Mouse (Mus musculus): ENCODE results near the gene Olfr94. TPM values are rescaled to one million over a fixed set of nuclear protein-coding genes. Genes with fewer than 3 reads are reported as not detected.
"Not testable (repeated sequence)": the region's sequence is repeated elsewhere in the genome, so short reads cannot be mapped to it uniquely, and the experiment has no call there.

Olfr94 gene
- total RNA-seq (2021), result not detected
- long read RNA-seq, experiment 1, result 0 reads
- long read RNA-seq, experiment 2, result 0 reads

DNA sequence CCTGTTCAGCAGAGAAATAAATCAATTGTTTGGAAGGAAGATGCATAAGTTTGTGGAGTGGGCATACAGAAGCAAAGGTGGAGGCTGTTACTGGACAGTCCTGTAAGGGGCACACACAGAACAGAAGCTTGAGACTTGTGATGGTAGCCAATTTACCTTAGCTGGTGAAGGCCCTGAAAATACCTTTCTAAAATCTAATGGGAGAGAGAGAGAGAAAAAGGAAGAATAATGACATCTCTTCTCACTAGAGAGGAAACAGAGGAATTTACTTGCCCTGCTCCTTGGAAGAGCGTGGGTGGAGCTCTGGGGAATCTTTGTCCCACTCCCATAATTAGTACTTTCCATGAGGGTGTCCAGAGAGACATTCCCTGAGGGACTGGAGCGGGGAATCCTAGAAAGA, at the start of gene Olfr94:
Olfr94 (minus strand) TSS at position 101 of the 400 bp plus-strand sequence.
- no peak for DNase-seq

DNA sequence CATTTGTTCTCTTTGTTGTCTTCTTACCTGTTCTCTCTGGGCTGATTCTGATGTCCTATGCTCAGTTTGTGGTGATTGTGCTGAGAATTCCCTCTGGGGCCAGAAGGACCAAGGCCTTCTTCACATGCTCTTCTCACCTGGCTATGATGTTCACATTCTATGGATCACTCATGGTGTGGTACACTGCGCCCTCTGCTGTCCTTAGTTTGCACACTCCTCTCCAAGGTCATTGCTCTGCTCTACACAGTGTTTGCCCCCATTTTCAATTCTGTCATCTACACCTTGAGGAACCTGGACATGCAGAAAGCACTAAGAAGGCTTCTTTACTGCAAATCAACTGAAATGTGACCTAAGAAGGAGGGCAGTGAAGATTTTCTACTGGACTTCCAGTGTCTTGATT, 49.8 kb upstream of the Olfr94 start:
- no peak for DNase-seq

DNA sequence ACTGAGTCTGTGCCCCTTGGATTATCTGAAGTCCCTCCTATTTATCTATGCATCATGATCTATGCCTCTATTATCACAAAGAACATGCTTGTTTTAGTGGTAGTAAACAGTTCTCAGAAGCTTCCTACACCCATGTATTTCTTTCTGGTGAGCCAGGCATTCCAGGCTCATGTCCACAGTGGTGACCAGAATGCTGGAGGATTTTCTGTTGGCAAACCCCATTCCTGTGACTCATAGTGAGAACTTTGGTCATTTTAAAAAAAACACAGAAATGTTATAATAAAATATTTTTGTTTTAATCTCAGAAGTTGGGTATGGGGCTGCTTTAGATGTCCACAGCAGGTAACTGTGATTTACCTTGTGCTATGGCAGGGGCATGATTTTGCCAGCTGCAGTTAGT, 48.7 kb upstream of the Olfr94 start:
- DNase-seq, result no peak

DNA sequence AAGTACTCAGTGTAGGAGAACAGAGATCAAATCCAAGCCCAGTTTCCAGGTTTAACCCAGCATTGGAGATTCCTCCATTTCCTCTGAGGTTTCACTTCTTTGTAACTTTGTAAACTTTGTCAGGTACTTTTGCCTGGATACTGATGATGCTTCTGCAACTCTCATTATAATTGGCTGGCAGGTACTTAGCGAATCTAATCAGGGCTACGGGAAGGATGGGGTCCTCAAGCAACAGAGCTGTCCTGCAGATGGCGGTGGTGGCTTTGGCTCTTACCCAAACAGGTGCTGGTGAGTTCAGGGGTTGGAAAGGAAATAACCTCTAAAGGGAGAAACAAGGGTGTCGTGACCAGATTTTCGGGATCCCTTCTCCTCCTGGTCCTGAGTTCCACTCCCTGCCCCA, 45.9 kb upstream of the Olfr94 start:
- DNase-seq, result no peak

DNA sequence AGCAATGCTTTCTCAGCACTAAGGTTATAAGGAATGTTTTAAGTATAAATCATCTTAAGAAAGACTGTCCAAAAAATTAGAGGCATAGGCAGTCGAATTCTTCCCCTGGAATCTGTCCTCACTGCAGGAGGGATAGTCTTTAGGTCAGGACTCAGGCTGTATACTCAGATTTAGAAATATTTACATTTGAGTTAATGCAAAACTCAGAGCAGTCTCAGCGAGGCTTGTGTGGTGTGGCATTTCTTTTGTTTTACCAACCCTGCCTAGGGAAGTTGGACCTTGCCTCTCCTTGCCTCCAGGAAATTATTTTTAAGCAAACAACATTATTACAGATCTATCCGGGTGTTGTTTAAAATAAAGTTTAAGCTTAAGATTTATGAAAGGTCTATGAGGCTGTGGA, 41.4 kb upstream of the Olfr94 start:
- no peak for DNase-seq

DNA sequence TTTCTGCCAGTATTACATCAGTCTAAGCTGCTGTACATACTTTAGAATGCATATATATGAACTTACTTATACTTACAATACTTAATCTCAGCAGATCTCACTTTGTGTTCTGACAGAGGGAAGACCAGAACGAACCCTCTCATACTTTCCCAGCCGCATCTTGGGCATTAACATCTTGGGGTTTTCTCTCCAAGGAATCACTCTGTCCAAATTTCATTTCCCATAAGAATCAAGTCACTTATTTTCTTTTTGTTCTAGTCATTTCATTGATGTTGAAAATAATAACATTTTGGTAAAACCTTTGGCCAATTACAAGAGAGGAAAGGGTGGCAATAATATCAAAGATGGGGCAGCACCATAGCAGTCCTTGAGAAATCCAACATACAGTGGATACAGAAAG, 36.4 kb upstream of the Olfr94 start, which contains the start of gene Olfr97:
Olfr97 (minus strand) TSS at position 101 of the 400 bp plus-strand sequence.
- DNase-seq, result not testable (repeated sequence)

DNA sequence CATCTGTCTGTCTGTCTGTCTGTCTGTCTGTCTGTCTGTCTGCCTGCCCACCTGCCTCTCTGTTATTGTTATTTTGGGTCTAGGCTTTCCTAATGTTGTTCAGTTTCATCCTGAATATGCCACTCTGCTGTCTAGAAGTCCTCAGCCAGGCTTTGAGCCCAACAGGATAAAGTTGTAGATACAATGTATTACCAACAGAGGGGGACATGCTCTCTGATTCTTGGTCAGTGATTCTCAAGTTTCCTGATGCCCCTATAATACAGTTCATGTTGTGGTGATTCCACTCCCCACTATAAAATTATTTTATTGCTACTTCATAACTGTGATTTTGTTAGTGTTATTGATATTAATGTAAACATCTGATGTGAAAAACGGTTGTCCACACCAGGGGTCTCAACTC, 21.1 kb upstream of the Olfr94 start:
- DNase-seq, result no peak

DNA sequence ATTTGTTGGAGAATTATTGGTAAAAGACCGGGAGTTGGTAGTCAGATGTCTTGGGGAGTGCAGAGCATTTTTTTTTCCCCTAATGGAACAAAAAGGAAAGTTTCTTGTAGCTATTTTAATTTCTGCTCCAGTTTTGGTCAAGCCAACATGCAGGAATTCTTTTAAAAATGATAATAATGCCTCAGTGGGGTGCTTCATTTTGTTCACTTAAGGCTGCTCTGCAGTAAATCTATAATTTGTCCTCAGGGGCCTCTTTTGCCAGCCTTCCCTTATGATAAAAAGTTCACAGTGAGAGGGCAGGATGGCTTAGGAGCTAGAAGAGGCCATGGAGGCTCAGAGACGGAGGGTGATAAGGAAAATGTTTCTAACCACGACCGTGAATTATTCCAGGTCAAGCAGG, 19.1 kb upstream of the Olfr94 start, which contains the start of gene Olfr96:
Olfr96 (plus strand) TSS at position 301 of the 400 bp plus-strand sequence.
- DNase-seq, result no peak

DNA sequence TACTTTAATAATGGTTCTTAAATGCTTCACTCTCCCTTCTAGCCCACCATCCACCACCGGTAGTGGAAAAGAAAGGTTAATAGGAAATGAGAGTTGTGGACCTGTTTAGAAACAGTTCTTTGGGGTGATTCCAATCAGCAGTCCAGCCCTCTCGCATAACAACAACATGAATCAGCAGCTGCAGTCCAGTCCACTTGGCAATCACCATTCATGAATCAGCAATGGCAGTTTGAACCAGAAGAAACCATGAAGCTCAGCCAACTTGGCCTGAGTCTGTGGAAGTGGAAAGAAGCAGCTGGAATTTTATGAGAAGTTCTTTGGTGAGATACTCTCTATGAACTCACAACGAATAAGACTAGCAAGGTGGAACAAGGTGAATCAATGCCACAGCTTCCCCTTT, 17.7 kb upstream of the Olfr94 start:
- DNase-seq, result peak; percentile 47

DNA sequence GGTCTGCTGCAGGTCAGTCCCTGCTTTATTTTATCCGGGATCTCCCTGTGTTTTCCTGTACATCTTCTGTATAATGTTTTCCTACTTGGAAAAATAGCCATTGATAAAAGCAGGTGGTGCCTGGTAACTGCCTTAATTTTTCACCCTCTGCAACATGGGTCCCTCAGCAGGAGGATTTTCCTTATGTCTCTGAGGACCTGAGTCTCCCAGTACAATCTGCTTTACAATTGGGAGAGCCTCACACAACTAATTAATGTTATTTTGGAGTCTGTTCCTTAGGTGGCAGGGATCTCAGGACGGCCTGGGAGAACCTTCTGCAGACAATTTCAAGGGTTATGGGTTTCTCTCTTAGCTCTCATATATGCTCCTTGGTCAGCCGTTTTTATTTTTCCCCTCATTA, 12.2 kb upstream of the Olfr94 start, which contains the start of gene Olfr95:
Olfr95 (minus strand) TSS at position 101 of the 400 bp plus-strand sequence.
- no peak for DNase-seq

DNA sequence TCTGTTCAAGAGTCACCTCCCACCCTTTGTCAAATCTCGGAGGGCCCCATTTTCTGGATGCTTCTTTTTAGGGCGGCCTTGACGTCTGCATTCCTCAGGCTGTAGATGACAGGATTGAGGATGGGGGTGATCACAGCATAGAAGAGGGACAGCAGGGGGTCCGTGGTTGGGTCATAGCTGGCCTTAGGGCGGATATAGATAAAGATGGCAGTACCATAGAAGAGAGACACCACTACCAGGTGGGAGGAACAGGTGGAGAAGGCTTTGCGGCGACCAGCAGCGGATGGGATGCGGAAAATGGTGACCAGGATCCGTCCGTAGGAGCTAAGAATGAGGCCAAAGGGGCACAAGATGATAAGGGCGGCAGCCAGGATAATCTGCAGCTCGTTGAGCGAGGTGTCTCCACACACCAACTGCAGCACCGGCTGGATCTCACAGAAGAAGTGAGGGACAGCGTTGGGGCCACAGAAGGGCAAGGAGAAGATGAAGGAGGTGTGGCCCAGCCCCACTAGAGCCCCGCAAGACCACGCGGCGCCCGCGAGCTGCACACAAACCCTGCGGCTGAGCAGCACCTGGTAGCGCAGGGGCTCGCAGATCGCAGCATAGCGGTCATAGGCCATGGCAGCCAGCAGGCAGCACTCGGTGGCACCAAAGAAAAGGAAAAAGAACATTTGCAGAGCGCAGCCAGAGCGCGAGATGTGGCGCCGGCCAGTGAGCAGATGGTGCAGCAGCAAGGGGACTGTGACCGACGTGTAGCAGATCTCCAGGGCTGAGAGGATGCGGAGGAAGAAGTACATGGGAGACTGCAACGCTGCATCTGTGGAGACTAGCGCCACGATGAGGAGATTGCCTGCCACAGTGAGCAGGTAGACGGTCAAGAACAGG, 10.3 kb upstream of the Olfr94 start:
- DNase-seq, result no peak

DNA sequence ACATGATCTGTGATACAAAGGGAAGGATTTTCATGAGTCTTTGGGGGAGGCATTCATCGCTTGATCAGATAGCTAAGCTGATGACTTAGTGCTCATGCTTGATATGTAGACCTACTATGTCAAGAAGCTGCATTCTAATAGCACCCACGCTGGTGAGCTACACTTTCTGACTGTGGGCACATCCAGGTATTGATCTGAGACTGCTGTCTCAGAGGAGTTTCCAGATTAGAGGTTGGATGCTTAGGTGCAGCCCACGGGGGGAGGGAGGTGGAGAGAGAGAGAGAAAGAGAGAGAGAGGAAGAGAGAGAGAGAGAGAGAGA, 3.1 kb upstream of the Olfr94 start:
- DNase-seq, result no peak

DNA sequence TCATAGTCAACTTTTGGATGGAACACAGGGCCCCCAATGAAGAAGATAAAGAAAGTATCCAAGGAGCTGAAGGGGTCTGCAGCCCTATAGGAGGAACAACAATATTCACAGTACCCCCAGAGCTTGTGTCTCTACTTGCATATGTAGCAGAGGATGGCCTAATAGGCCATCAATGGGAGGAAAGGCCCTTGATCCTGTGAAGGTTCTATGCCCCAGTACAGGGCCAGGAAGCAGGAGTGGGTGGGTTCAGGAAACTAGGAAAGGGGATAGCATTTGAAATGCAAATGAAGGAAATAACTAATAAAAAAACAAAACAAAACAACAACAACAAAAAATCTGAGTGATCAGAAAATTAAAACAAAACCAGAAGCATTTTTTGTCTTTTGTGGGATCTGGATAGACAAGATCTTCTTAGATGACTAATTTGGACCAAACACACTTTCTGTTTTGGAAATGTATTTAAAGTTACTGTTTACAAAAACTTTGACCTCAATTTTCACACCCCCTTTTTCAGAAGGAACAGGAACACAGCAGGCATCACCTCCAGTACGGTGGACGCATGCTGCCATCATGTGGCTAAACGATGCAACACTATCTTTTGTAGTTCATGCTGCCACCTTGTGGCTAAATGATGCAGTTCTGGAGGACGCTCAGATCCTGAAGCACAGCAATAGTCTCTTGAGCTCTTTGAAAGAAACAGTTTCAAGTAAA, 2.6 kb upstream of the Olfr94 start:
- peak; percentile 31 for DNase-seq

DNA sequence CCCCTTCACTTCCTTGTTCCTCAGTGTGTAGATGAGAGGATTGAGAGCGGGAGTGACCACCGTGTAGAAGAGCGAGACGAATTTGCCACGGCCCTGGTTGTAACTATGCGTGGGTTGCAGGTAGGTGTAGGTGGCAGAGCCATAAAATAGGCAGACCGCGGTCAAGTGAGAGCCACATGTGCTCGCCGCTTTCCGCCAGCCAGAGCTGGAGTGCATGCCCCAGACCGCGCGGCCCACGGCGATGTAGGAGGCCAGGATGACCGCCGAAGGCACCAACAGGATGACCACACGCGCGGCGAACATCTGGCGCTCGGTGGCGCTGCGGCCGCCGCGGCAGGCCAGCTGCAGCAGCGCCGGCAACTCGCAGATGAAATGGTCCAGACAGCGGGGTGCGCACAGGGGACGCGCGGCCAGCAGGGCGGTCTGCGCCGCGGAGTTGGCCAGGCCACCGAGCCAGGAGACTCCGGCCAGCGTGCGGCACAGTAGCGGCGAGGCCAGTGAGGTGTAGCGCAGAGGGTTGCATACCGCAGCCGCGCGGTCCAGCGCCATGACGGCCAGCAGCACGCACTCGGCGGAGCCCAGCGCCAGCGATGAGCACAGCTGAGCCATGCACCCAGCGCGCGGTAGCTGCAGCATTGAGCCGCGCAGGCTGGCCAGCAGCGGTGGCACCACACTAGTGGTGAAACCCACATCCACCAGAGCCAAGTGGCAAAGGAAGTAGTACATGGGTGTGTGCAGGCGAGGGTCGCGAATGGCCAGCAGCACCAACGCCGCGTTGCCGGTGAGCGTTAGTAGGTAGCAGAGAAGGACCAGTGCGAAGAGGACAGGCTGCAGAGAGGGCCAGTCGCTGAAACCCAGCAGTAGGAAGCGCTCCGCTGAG, 3.7 kb downstream of the Olfr94 start:
- no peak for DNase-seq

DNA sequence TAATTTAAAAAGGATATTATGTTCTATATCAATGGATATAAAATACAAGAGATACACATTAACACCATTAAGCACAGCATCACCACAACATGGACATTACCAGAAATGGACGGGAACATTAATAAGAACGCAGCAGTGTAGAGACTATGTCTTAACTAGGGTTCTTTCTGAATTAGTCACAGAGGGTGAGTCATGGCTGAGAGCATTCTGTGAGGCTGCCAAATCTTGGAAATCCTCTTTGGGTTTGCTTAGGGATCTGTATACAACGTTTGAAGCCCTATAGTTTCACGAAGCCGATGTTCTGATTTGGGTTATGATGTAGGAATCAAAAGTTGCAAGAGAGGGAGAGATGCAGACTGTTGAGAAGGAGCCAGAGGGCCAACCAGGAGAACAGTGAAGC, 6.0 kb downstream of the Olfr94 start:
- no peak for DNase-seq

DNA sequence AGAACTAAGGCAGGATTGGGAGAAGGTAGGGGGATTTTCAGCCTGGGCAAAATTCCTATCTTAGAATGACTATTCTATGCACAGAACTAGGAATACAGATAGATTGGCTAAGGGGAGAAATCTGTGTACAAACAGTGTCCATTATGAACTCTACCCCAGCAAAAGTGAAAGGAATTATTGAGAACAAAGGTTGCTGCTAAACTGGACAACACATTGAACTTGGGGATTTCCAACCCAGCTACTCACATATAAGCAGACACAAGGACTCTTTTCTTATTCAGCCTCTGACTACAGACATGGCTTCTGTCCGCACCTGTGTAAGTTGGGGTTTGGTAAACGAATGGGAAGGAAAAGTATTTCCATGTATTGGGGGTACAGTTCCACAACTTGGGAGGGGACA, 7.1 kb downstream of the Olfr94 start, which contains the start of gene Ubd:
Ubd (plus strand) TSS at position 237 of the 400 bp plus-strand sequence.
- DNase-seq, result no peak

DNA sequence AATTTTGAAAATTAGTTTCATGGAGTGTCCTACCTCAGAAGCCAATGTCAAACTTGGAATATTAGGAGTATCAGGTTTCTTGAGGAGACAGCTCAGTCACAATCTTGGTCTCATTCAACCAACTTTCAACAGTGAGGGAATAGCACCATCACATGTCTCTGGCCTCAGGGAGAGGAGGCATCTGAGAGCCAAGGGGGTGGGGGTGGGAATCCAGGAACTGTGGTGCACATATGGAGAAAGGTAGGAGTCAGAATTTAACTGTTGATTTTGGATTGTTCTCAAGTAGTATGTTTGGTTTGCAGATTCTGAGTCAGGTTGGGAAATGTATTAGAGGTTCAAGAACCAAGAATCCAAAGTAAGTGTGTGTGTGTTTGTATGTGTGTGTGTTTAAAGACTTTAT, 7.8 kb downstream of the Olfr94 start:
- DNase-seq, result no peak

DNA sequence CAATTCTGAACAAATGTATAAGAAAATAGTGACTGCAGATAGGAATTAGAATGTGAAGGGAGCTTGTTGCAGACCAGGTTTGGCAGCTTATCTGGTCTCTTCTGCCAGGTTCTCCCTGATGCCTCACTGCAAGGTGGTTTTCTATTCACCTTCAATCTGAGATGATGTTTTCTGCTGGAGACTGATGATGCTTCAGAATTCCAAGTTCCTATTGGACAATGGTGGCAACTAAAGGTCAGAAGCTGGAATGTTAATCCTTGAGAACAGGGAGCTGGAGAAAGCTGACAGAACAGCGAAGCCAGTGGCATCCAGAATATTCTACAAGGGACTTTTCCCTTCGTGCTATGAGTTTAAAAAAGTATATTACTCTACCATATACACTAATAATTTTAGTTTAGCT, 10.1 kb downstream of the Olfr94 start:
- DNase-seq, result no peak

DNA sequence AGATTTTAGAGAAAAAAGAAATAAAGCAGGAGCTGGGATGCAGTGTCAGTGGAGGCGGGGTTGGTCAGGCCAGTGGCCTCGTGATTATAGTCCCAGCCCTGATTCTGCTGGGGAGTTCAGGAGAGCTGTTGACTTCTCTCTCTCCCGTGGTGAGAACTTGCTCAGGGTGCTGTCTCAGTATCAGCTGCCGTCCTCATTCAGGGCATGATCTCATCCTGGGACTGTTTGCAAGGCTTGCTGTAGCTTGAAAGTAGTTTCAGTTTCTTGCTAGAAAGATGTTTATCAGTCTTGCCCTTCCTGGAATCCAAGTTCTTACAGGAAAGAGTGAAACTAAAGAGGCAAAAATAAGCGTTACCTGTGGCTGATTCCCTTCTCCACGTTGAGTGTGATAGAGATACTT, 15.3 kb downstream of the Olfr94 start:
- no peak for DNase-seq

DNA sequence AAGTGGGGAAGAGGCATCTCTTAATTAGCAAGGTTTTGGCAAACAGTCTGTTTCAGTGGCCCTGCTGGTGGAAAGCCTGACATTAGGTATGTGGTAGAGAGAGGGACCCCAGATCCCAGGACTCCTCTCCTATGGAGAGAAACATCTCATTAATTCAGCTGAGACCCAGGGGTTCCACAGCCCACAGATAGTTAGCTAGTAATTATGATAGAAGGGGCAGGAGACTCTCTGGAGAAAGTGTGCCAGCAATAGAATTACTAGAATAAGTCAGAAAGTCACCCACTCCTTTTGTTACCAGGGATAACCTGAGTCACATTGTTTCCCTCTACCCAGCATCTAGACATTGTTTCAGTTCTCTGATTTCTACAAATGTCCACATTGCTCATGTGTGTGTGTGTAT, 39.4 kb downstream of the Olfr94 start, which contains the start of gene Olfr93:
Olfr93 (minus strand) TSS at position 101 of the 400 bp plus-strand sequence.
- DNase-seq, result no peak
